8 mouse cellular contexts compared by ENCODE assay signal in genomic region chr10:128140236-128140952, GRCm38 (mm10). TPM values are rescaled to one million over a fixed set of nuclear protein-coding genes. Genes with fewer than 3 reads are reported as not detected.
DNase-seq lines count a peak whose midpoint lies in the region; ATAC-seq lines count a peak whose summit lies in the region.

No protein-coding gene starts in this region.

- no peak overlapping the region for H3K4me3 ChIP-seq in heart, embryonic 12.5 days

- H3K36me3 ChIP-seq in heart, embryonic 12.5 days, result peaks cover 88% of the 10 kb centered on the region

- WGBS in heart, embryonic 12.5 days, result 70% methylated on average over 12 of the region's 12 CpGs

- ATAC-seq in heart, embryonic 12.5 days (ENCODE audit: insufficient number of reproducible peaks, low FRiP score), result no peak

- H3K27me3 ChIP-seq in heart, embryonic 12.5 days (replicated peaks), result no peaks in the 10 kb centered on the region

- H3K9me3 ChIP-seq in heart, embryonic 12.5 days (replicated peaks), result no peaks in the 10 kb centered on the region

- H3K27ac ChIP-seq in heart, embryonic 12.5 days (ENCODE audit: poor library complexity, severe bottlenecking), result no peak overlapping the region

- peak; percentile 88 for DNase-seq in heart, adult 11 months
- DNase-seq in right cerebral cortex, postnatal 14 days, result peak; percentile 28
- no peak for DNase-seq in right cerebral cortex, postnatal 36 days (ENCODE audit: low spot score in 2 of 2)
- peak; percentile 76 for DNase-seq in c-Kit-positive CD71-positive TER-119-positive erythroid progenitor cells, embryonic 14.5 days (ENCODE audit: low spot score)
- peak; percentile 35 to 76 for DNase-seq in heart, postnatal 14 days
- DNase-seq in lung, postnatal 25 days (ENCODE audit: low spot score), result peak; percentile 64
- DNase-seq in thymus, postnatal 10 days (ENCODE audit: low spot score in 2 of 2), result peak; percentile 18 to 68

- H3K4me2 ChIP-seq in heart, embryonic 12.5 days, result no peak overlapping the region

- no peaks in the 10 kb centered on the region for H3K4me1 ChIP-seq in heart, embryonic 12.5 days (replicated peaks)

- no peak overlapping the region for H3K9ac ChIP-seq in heart, embryonic 12.5 days

- intact Hi-C loops in heart, postnatal 14 days (cut with DNase I), result loop anchor here (1.0 to 5.0 kb wide), 2 partner anchors 43 to 46 kb away; no protein-coding TSS in a partner anchor

RNA-seq across cellular contexts. Expression of gene Rbms2, which starts 39.7 kb away (rescaled TPM):
- 43.4 and 44.1 TPM in 2 replicates for polyA plus RNA-seq in heart, embryonic 12.5 days (2016; fragmentation: Nextera tagmentation; extraction: Ambion mirVana)
- 10 to 100 TPM; 79.3 to 82.2 TPM for total RNA-seq in heart, postnatal 14 days (2021)

RNA-seq across cellular contexts. Expression of gene Baz2a, which starts 49.0 kb away (rescaled TPM):
- 11.3 and 12.2 TPM in 2 replicates for polyA plus RNA-seq in heart, embryonic 12.5 days (2016; fragmentation: Nextera tagmentation; extraction: Ambion mirVana)
- total RNA-seq in heart, postnatal 14 days (2021), result 10 to 100 TPM; 27.2 to 27.4 TPM

RNA-seq across cellular contexts. Expression of gene Gls2, which starts 53.9 kb away (rescaled TPM):
- polyA plus RNA-seq in heart, embryonic 12.5 days (2016; fragmentation: Nextera tagmentation; extraction: Ambion mirVana), result 0.47 and 1.7 TPM in 2 replicates
- under 1 TPM; 0.60 to 0.90 TPM for total RNA-seq in heart, postnatal 14 days (2021)

RNA-seq across cellular contexts. Expression of gene Atp5b, which starts 57.3 kb away (rescaled TPM):
- polyA plus RNA-seq in heart, embryonic 12.5 days (2016; fragmentation: Nextera tagmentation; extraction: Ambion mirVana), result 4,835 and 4,880 TPM in 2 replicates
- total RNA-seq in heart, postnatal 14 days (2021), result 1,000 to 10,000 TPM; 8,344 to 8,412 TPM

Comparison
In these comparisons a context has a peak if more than half of its experiments do, and no peak if none do; other contexts are left out.
1. DNase-seq: peak in heart, adult 11 months (single experiment), right cerebral cortex, postnatal 14 days (single experiment), c-Kit-positive CD71-positive TER-119-positive erythroid progenitor cells, embryonic 14.5 days (single experiment), heart, postnatal 14 days (2 of 2), lung, postnatal 25 days (single experiment) and thymus, postnatal 10 days (2 of 2); none in right cerebral cortex, postnatal 36 days (0 of 2).